Mouse (Mus musculus) 3T3-L1 (cell line): Measurements from ENCODE around the gene Trpm3.

Experiments
- DNase-seq: peaks from one replicate; pipeline ENCODE4 v3.0.0-alpha.2; 2015; ENCODE audit warnings: low read depth, low spot score

Gene Trpm3

GRCm38 (mm10) chr19:22920949-22921348 lies 782.1 kb downstream of the Trpm3 start:
- DNase-seq = no peak

DNA sequence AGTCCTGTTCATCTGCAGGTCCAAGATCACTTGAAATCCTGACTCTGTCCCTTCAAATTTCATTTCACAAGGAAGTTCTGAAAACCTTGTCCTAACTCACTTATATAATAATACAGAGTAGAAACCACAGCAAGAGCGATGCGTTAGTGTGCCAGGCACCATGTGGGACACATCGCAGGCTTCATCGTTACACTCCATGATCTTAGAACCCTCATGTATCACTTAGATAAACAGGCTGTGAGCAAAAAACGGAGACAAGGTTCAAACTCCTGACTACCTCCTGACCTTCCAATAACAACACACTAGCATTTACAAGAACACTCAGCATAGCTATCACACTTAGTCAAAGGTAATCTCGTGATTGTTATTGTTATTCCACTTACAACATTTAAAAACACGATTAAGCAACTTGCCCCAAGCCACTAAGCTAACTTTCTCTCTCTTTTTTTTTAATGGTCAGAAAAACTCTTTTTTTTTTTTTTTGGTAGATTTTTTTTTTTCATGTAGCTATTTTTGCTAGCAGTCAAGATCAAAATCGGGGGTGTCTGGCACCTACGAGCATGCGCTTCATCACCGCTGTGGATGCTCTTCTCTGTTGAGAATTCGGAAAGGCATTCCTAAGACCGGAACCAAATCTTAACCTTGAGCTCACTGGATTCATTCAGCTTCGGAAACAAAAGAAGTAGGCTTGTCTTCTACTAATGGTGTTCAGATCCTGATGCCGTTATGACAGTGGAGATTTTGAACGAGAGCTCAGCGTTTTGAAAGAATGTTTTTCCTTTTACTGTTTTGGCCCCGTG lies 784.2 kb downstream of the Trpm3 start:
- DNase-seq = no peak

DNA sequence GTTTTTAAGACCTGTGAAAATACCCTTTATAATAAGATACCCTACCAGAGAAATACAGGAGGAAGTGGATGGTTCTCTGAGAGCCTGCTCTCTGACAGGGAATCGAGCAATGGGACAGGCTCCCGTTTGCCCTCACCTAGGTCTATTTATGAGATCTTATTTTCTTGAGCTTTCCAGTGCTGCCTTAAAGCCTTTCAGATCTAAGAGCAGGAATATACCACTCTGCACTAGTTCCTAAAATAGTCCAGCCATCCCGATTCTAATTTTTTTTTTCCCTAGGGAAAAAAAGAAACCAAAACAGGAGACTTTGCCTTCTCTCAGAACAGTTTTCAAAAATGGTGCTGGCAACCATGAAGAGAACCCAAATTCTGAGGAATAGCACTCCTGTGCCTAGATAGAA lies 786.4 kb downstream of the Trpm3 start:
- no peak for DNase-seq

GRCm38 (mm10) chr19:22926753-22927152 lies 787.9 kb downstream of the Trpm3 start:
- no peak for DNase-seq

DNA sequence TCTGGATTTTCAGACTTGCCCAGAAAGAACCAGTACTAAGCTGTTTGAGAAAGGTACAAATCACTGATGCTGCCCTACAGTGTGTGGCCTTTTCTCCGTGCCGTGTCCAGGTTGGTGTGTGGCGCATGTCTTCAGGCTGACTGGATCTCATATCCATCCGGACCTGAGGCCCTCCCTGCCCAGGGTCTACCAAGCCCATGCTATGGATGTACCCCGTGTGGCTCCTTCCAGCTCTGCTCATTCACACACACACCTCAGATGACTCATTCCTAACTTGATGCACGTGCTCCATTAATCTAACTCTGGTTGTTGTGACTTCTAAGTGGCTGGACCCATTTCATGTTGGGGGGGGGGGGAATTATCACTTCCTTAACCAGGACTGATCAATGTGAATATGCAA lies 789.5 kb downstream of the Trpm3 start:
- DNase-seq = no peak

GRCm38 (mm10) chr19:22929768-22930167 lies 790.9 kb downstream of the Trpm3 start:
- no peak for DNase-seq

GRCm38 (mm10) chr19:22930368-22930834 lies 791.6 kb downstream of the Trpm3 start:
- DNase-seq = peak; percentile 55

- DNase-seq = no peak
Measured at GRCm38 (mm10) chr19:22931006-22931405, 792.2 kb downstream of the Trpm3 start.

DNA sequence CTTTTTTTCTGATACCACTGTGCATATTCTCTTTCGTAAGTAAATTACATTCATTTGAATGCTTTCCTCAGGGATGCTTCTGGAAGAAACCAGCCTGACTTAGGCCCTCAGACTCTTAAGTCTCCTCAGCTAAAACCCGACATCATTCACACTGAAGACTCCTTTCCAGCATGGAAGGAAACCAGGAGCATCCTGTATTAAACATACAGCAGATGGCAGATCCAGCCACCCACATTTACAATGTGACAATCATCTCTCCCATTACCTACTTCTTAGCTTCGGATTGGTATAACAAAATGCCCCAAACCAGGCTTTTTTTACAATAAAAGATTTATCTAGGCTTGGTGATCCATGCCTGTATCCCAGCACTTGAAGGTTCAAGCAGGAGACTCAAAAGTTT lies 796.2 kb downstream of the Trpm3 start:
- no peak for DNase-seq

DNA sequence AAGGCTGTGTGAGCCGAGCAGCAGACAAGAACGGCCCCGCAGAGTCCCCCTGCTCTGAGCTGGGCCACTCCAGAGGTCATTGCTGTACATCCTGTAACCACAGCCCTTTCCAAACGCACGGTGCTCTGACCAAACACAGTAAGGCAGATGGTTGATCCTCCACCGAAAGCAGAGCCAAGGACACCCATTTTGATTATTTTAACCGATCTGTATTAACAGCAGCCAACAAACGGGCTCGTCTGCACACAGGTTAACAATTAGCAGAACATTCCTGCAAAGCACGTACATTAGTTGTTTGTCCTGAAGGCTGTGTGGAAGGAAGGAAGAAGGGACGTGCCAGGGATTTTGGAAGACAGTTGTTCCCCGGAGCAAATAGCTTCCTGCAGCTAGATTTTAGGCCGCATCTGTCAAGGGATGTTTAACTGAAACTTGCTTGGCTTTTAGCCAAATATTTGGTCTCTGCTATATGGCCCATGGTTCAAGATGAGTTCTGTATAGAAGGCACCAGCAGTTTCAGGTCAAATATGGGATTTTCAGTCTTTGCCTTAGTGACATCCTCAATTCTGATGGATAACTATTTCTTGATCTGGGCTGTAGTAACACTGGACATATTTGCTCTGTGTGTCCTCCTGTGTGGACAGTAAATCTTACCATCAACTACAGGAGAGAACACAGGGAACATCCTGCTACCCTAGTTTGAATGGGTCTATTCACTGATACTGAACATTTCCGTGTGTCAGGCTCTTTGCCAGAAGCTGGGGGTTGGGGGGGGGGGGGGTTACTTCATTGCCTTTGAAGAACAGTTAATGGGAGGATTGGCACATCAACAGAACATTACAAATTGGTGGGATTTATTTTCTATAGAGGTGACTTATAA lies 800.2 kb downstream of the Trpm3 start:
- DNase-seq = no peak

DNA sequence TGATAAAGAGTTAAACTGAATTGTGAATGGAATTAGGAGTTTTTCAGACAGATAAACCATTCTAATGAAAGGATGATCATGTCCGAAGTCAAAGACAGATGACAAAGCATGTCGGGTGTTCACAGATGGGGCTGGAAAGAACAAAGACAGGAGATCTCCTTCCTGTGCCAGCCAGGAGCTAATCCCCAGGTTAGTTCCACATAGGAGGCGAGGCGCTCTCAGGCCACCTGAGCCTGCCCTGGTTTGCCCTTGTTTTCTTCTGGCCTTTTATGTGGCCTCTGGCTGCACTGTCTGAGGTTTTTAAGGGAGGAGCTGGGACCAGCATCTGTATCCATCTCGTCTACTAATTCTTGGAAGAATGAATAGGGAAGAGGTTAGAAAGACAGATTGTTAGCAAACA lies 801.0 kb downstream of the Trpm3 start:
- DNase-seq = no peak

GRCm38 (mm10) chr19:22940487-22940886 lies 801.6 kb downstream of the Trpm3 start:
- peak; percentile 89 for DNase-seq

GRCm38 (mm10) chr19:22940956-22941355 lies 802.1 kb downstream of the Trpm3 start:
- DNase-seq = peak; percentile 43

DNA sequence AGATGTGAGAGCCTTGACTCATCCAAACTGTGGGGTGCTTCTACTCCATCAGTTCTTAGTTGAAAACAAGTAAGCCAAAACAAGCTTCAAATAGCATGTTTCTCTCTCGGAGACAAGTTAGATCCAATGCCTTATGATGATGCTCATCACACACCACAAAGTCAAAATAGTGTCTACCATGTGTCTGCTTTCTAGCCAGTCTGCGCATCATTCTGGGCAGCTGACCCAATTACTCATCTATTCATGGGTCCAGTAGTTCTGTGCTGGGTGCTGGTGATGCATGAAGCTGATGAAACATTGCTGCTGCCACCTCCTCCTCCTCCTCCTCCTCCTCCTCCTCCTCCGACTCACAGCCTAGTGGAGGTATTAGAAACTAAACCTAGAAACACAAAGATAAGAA lies 813.6 kb downstream of the Trpm3 start:
- peak; percentile 65 for DNase-seq

DNA sequence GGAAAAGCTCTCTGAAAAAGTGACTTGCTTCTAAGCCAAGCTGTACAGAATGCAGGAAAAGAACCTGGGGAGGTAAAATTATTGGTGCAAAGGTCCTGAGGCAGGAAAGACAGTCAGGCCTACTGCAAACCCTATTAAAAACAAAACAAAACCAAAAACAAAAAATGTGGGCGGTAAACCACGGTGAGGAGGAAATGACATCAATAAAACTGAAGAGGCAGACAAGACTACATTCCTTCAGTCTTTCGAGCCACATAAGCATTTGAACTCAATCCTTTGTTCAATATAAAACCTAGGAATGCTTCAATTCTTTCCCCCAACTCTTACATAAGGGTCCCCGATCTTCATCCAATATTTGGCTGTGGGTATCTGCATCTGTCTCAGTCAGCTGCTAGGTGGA lies 814.3 kb downstream of the Trpm3 start:
- peak; percentile 54 for DNase-seq

DNA sequence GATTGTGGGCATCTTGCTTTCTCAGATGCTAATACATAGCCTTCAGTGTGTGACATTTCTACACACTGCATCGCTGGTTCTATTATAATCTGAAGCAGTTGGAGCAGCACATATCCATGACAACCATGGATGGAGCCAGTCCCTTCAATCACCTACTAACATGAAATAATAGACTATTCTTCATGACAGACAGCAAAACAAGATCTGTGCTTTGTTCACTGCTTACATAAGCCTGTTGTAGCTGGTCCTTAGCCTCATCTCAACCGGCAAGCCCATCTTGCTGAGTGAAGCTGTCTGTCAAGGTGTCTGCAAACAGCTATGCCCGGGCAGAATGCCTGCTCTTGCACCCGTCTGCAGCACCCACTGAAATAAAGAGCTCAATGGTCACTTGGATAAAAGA lies 819.6 kb downstream of the Trpm3 start:
- DNase-seq = no peak

DNA sequence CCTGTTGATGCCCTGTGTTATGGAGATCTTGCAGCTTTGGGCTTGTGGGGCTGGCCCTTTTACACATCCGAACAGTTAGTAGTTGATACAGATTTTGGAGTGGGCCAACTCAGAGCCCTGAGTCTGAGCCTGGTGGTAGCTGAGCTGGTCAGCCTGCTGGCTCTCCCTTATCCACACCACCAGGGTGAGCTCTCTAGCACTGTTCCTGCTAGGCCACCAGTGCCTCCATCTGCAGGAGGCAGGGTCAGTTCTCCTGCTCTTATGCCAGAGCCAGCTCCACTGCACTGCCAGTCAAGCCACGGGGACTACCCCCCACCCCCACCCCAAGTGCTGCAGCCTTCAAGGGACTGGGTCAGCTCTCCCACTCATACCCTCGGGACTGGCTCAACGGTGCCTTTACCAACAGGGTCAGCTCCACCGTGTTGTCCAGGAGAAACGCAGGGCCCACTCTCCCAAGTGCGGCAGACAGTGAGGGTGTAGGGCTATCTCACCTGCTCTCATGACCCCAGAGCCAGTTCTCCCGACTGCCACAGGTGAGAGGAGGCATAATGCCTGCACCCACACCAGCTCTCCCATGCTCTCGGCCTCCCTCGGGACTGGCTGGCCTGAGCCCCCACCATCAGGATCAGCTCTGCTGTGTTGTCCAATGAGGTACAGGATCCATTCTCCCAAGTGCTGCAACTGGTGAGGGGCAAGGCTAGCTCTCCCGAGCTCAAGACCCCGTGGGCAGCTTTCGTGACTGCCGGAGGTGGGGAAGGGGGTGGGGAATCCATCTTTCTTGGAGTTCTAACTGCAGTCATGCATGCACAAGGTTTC lies 821.8 kb downstream of the Trpm3 start:
- DNase-seq = no peak

DNA sequence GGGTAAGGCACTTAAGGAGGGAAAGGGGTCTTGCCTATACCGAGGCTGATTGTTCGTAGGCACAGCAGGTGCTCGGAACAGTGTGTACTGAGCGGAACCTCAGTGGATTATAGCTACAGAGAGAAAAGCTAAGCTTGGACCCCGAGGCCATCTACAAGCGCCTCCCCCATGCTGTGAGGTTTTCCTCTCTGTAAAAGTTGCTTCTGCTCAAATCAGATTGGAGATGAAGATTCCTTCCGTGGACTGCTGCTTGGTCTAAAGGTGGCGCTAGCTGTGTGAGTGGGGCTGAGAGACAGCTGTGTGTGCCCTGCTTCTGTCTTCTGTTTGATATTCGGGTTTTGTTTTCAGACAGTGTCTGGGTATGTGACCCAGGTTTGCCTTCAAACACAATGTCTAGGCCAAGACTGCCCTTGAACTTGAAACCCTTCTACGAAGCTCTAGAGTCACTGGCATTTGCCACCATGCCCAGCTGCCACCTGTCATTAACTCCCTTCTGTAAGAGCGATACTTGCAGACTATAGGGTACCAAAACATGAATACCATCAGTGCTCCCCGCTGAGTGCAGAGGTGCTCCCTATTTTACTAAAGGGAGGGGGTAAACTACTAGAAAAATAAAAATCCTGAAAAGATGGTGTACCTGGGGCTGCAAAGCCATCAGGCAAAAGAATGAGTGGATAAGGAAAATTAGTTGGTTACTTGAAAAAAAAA lies 823.3 kb downstream of the Trpm3 start:
- DNase-seq = no peak

DNA sequence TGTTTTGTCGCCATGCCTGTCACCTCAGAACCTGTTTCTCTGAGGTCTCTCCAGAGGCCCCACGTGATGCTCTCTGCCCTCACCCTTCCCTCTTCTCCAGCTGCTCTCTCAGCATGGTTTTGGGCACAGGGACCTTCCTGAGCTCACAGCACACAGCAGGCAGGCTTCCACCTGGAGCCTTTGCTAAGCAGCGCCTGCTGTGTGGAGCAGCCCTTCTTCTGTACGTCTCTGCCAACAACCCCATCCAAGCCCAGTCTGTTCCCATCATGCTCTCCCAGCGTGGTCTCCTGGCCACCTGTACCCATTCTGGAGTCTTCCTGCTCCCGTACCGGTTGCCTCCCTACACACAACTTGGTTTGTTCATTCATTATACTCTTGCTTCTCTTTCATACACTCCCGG lies 823.9 kb downstream of the Trpm3 start:
- no peak for DNase-seq

GRCm38 (mm10) chr19:22963726-22964398 lies 825.0 kb downstream of the Trpm3 start:
- DNase-seq = no peak

GRCm38 (mm10) chr19:22965470-22965869 lies 826.6 kb downstream of the Trpm3 start:
- no peak for DNase-seq
